Mouse (Mus musculus) kidney, embryonic 16.5 days (tissue): ENCODE data around the gene Ckb. TPM values are rescaled to one million over a fixed set of nuclear protein-coding genes. Genes with fewer than 3 reads are reported as not detected.
"Not testable (repeated sequence)": the region's sequence is repeated elsewhere in the genome, so short reads cannot be mapped to it uniquely, and the experiment has no call there.

Experiments
- ATAC-seq: fragments of 200-750 bp; cut with Nextera tagmentation; 2 replicates; pipeline ENCODE4 v1.8.0; 2017; ENCODE audit warnings: moderate TSS enrichment; ENCODE audit not compliant: low FRiP score, low TSS enrichment
- H3K27ac ChIP-seq: fragments of 300-500 bp; sonication (generic); 2 replicates; pipeline ENCODE4 v1.5.1; 2014; ENCODE audit warnings: low read length
- H3K27me3 ChIP-seq: fragments of 300-500 bp; sonication (generic); 2 replicates; pipeline ENCODE4 v1.6.1; 2014; ENCODE audit warnings: low read length, control low read depth, mixed read lengths; ENCODE audit not compliant: insufficient read depth
- H3K36me3 ChIP-seq: fragments of 300-500 bp; sonication (generic); 2 replicates; pipeline ENCODE4 v1.6.1; 2014; ENCODE audit warnings: low read length, control low read depth, mixed read lengths; ENCODE audit not compliant: insufficient read depth
- H3K4me1 ChIP-seq: fragments of 300-500 bp; sonication (generic); 2 replicates; pipeline ENCODE4 v1.6.1; 2014; ENCODE audit warnings: low read length, control low read depth, mixed read lengths; ENCODE audit not compliant: insufficient read depth
- H3K4me2 ChIP-seq: fragments of 300-500 bp; sonication (generic); replicated peaks from 2 replicates; pipeline ENCODE4 v1.6.1; 2014; ENCODE audit warnings: low read depth, low read length
- H3K4me3 ChIP-seq: fragments of 300-500 bp; sonication (generic); 2 replicates; pipeline ENCODE4 v1.5.1; 2014; ENCODE audit warnings: mild to moderate bottlenecking, low read length
- H3K9ac ChIP-seq: fragments of 300-500 bp; sonication (generic); replicated peaks from 2 replicates; pipeline ENCODE4 v1.6.1; 2014; ENCODE audit warnings: low read length
- H3K9me3 ChIP-seq: fragments of 300-500 bp; sonication (generic); 2 replicates; pipeline ENCODE4 v1.6.1; 2016; ENCODE audit warnings: low read length, control low read depth
- WGBS: fragments of 180-500 bp; shearing (Covaris S2); extraction: QIAGEN DNeasy Blood & Tissue Kit; methylation state at CpG from one replicate; pipeline ENCODE4 v1.1.7; 2014; 5-methylcytosine and 5-hydroxymethylcytosine counted together
- polyA plus RNA-seq: library from polyadenylated mRNA; unstranded; fragments of >200 nt; fragmentation: Nextera tagmentation; extraction: Ambion mirVana; gene quantifications from 2 replicates; pipeline ENCODE4 v1.2.1, GENCODE M21; 2015

Ckb gene
- polyA plus RNA-seq: 134 and 188 TPM in 2 replicates

DNA sequence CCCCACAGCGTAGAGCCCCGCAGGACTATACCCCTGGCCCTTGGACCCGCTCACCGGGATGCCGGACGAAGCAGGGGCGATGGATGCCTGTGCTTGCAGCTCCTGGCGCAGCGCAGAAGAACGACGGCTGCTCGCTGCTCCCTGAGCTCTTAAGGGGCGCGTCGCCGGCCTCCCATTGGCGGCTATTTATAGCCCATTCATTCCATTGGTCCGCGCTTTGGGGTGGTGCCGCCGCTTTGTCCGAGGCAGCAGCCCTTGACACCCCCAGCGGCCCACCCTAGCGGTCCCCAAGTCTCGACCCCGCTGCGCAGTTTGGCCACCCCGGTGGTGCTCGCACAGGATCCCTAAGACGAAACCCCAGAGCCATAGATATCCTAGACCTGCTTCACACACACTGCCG lies at the start of gene Ckb:
Gene Ckb, minus strand, starts transcription at position 163 of the 400 bp plus-strand sequence.
- Histone ChIP-seq H3K27me3 (peaks cover 39% of the 10 kb centered on the region), H3K4me3 (peak within 1 kb of the TSS; percentile 59), H3K27ac (no peak within 1 kb of the TSS), H3K4me2 (peak within 1 kb of the TSS; percentile 91), H3K9ac (peak within 1 kb of the TSS; percentile 59), H3K9me3 (no peaks in the 10 kb centered on the region), H3K4me1 (peaks cover 49% of the 10 kb centered on the region), H3K36me3 (no peaks in the 10 kb centered on the region)
- WGBS: under 1% methylated on average over 31 of the region's 31 CpGs
- ATAC-seq: peak; percentile 44; the same call in 1 of the 2 replicates

GRCm38 (mm10) chr12:111720222-111720621 lies 48.1 kb upstream of the Ckb start:
- no peak overlapping the region for H3K4me3 ChIP-seq
- H3K27ac ChIP-seq: no peak overlapping the region
- H3K36me3 ChIP-seq: peaks cover 7% of the 10 kb centered on the region; the same call in 1 of the 2 replicates
- H3K27me3 ChIP-seq: no peaks in the 10 kb centered on the region
- 76% methylated on average over 4 of the region's 4 CpGs for WGBS
- H3K9me3 ChIP-seq: no peaks in the 10 kb centered on the region
- peaks cover 18% of the 10 kb centered on the region for H3K4me1 ChIP-seq
- no peak overlapping the region for H3K4me2 ChIP-seq
- ATAC-seq: no peak
- no peak overlapping the region for H3K9ac ChIP-seq

DNA sequence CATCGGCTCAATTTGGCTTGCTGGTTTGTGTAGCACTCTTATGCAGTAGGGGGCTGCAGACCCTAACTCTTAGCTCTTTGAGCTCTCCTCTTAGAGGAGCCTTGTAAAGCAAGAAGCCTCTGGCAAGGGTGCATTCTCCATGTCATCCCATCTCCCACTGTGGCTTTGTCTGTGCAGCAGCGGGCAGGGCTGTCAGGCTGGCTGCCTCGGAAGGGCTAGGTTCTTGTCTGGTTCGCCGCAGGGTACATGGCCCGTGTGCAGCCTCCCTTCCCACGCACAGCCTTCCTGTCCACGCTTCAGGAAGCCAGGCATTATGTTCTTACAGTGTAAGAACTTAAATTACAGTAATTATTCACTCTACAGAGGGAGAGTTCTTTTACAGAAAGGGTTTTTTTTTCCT lies 46.5 kb upstream of the Ckb start:
- H3K27ac ChIP-seq: peak overlapping the region; percentile 83
- H3K27me3 ChIP-seq: no peaks in the 10 kb centered on the region
- peaks cover 3% of the 10 kb centered on the region; the same call in 1 of the 2 replicates for H3K36me3 ChIP-seq
- peak overlapping the region; percentile 41; the same call in 1 of the 2 replicates for H3K9ac ChIP-seq
- peaks cover 21% of the 10 kb centered on the region for H3K4me1 ChIP-seq
- no peaks in the 10 kb centered on the region for H3K9me3 ChIP-seq
- ATAC-seq: peak; percentile 78
- 22% methylated on average over 8 of the region's 8 CpGs for WGBS
- H3K4me3 ChIP-seq: no peak overlapping the region
- peak overlapping the region; percentile 31 for H3K4me2 ChIP-seq

DNA sequence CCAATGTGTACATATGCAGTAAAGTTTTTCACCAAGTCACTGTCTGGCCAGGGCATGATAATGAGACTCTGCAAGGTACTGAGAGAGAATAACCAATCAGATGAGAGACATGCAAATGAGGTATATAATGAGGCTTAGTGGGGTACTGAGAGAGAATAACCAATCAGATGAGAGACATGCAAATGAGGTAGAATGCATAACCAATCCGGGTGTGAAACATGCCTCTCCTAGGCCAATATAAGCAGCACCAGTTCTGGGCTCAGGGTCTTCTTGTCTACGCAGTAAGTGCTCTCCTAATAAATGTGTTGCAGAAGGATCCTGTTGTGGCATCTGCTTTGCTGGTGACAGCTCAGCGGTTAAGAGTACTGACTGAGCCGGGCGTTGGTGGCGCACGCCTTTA lies 44.4 kb upstream of the Ckb start:
- no peak overlapping the region for H3K27ac ChIP-seq
- no peaks in the 10 kb centered on the region for H3K36me3 ChIP-seq
- H3K4me2 ChIP-seq: no peak overlapping the region
- H3K27me3 ChIP-seq: no peaks in the 10 kb centered on the region
- 98% methylated on average over 7 of the region's 7 CpGs for WGBS
- no peak overlapping the region for H3K4me3 ChIP-seq
- H3K4me1 ChIP-seq: peaks cover 28% of the 10 kb centered on the region
- H3K9me3 ChIP-seq: no peaks in the 10 kb centered on the region
- no peak overlapping the region for H3K9ac ChIP-seq
- no peak for ATAC-seq

- peaks cover 21% of the 10 kb centered on the region for H3K36me3 ChIP-seq
- ATAC-seq, H3K27ac ChIP-seq, H3K9me3 ChIP-seq, H3K27me3 ChIP-seq, H3K9ac ChIP-seq: not testable (repeated sequence)
- WGBS: 68% methylated on average over 6 of the region's 6 CpGs
- peak overlapping the region; percentile 93 for H3K4me3 ChIP-seq
- H3K4me2 ChIP-seq: peak overlapping the region; percentile 51
- peaks cover 26% of the 10 kb centered on the region for H3K4me1 ChIP-seq
These were observed 41.7 kb upstream of the Ckb start for GRCm38 (mm10) chr12:111713880-111714279.

DNA sequence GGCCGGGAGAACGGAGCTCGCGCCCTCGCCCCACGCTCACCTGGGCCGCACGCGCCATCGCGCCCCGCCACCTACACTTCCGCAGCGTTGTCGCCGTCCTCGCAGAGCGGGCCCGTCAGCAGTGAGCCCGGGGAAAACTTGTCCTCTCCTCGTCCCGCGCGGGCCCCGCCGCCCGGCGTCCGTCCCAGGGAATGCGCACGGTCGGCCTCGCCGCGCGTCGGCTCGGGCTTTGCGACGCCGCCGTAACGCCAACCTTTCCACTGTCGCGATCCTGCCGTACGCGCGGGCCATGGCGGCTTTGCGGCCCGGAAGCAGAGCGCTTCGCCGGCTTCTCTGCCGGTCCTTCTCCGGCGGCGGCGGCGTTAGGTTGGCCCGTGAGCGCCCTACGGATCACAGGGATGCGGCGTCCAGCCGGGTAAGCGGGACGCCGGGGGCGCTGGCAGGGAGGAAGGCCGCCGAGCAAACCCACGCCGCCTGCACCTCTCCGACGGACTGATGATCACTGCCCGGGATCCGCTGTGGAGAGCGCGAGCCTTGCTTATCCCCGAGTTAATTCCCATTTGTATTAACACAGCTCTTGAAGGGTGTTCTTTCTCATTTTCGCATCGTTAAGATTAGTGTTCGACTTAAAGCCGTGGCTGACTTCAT lies 41.0 kb upstream of the Ckb start, which contains the start of the genes Bag5 and Apopt1:
Gene Bag5, minus strand, starts transcription at position 254 of the 648 bp plus-strand sequence.
Gene Apopt1, plus strand, starts transcription at position 258 of the 648 bp plus-strand sequence.
- Histone ChIP-seq H3K9me3 (no peaks in the 10 kb centered on the region), H3K36me3 (peaks cover 25% of the 10 kb centered on the region), H3K27ac (peak within 1 kb of the TSS; percentile 80), H3K4me2 (peak within 1 kb of the TSS; percentile 57), H3K27me3 (no peaks in the 10 kb centered on the region), H3K4me3 (peak within 1 kb of the TSS; percentile 93), H3K4me1 (peaks cover 23% of the 10 kb centered on the region), H3K9ac (peak within 1 kb of the TSS; percentile 96)
- ATAC-seq: peak; percentile 94
- WGBS: under 1% methylated on average over 81 of the region's 86 CpGs

GRCm38 (mm10) chr12:111712476-111712875 lies 40.3 kb upstream of the Ckb start:
- Histone ChIP-seq H3K9ac (peak overlapping the region; percentile 96), H3K9me3 (no peaks in the 10 kb centered on the region), H3K4me2 (peak overlapping the region; percentile 57), H3K4me1 (peaks cover 25% of the 10 kb centered on the region), H3K36me3 (peaks cover 25% of the 10 kb centered on the region), H3K27me3 (no peaks in the 10 kb centered on the region), H3K27ac (peak overlapping the region; percentile 80), H3K4me3 (peak overlapping the region; percentile 93)
- peak; percentile 41 for ATAC-seq
- 0% methylated on average over 32 of the region's 33 CpGs for WGBS

DNA sequence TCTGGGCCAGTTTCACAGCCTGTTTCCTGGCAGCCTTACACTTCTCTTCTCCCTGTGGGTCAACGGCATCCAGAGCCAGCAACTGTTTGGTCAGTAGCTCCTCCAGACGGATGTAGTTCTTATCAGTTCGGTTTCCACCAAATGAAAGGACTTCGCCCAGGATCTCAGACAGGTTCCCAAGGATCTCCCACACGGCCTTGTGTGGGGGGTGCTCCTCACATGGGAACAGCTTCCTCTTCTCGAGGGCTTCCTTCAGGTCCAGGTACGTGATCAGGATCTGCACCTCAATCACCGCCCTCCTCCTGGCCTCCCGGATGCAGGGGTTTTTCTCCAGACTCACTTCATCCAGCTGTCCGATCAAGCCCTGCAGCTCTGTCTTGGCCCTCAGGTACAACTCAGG lies 38.0 kb upstream of the Ckb start:
- Histone ChIP-seq H3K9ac (no peak overlapping the region), H3K36me3 (peaks cover 25% of the 10 kb centered on the region), H3K27ac (no peak overlapping the region), H3K4me2 (no peak overlapping the region), H3K4me1 (peaks cover 36% of the 10 kb centered on the region), H3K4me3 (no peak overlapping the region), H3K27me3 (no peaks in the 10 kb centered on the region), H3K9me3 (no peaks in the 10 kb centered on the region)
- no peak for ATAC-seq
- WGBS: 87% methylated on average over 10 of the region's 10 CpGs

DNA sequence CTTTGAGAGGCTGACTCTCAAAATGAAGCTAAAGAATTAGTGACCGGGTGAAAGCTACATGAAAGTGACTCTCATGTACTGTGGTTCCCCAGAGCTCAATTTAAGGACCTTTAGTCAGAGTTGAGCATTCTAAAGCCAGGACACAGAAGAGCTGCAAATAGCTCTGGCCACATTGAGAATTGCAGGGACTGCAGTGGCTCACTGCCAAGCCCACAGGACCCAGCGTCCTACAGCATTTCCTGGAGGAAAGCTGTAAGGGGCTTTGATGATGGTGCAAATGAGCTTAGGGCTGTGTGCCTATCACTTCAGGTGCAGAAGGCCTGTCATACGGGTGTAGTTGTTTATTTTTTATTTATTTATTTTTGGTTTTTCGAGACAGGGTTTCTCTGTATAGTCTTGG lies 36.0 kb upstream of the Ckb start:
- H3K9me3 ChIP-seq: no peaks in the 10 kb centered on the region
- no peak for ATAC-seq
- no peak overlapping the region for H3K4me3 ChIP-seq
- peaks cover 25% of the 10 kb centered on the region for H3K36me3 ChIP-seq
- no peaks in the 10 kb centered on the region for H3K27me3 ChIP-seq
- no peak overlapping the region for H3K9ac ChIP-seq
- no peak overlapping the region for H3K4me2 ChIP-seq
- 68% methylated on average over 4 of the region's 4 CpGs for WGBS
- H3K27ac ChIP-seq: no peak overlapping the region
- H3K4me1 ChIP-seq: peaks cover 33% of the 10 kb centered on the region
